Mouse (Mus musculus): Measurements from ENCODE around the gene Larp1b.

DNA sequence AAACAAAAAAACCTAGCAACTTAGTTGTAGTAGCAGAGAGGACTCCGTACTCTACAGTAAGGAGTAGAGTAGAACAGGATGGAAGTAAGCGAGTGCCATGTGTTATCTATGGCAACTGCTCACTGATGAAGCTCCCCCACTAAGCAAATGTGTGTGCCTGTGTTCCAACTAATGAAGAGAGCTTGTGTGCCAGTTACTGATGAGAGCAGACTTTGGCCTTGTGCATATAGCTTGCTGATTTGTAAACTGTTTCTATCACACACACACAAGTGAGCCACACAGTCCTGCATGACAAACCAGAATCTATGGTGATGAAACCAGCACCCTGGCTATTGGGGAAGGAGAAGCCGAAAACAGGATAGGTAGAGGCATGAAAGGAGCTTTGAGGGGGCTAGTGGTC lies 60.4 kb downstream of the Larp1b start:
- TF ChIP-seq CTCF (IDR thresholded peaks at IDR 0.05; ENCODE audit: extremely low read depth, insufficient read length, insufficient replicate concordance, low read depth, low read length) (no peak), POLR2A (IDR thresholded peaks at IDR 0.05; ENCODE audit: low read depth, low read length) (no peak)

Measured in small intestine, adult 2 months (tissue).